Mouse (Mus musculus): ENCODE measurements around the gene Zfp960. TPM values are rescaled to one million over a fixed set of nuclear protein-coding genes. Genes with fewer than 3 reads are reported as not detected.

Gene Zfp960
- total RNA-seq (2023; ENCODE audit: inconsistent age) = 2.7 to 4.5 TPM (median 4.0 TPM) in 4 replicates

GRCm38 (mm10) chr17:17063628-17064494 is at the start of gene Zfp960:
Zfp960 (plus strand) TSS chr17:17064113.

GRCm38 (mm10) chr17:17120830-17121502 is 57.1 kb downstream of the Zfp960 start, which contains the start of gene Zfp97:
Zfp97 (plus strand) TSS chr17:17121415.

Other genes starting within 250 kb of the Zfp960 start
- gene Zfp97, start 57.3 kb downstream of the Zfp960 start, total RNA-seq (2023; ENCODE audit: inconsistent age) = 6.2 to 8.3 TPM (median 8.1 TPM) in 4 replicates

Data from B cell, adult (primary cell).